20 mouse cellular contexts compared by ENCODE assay signal in the genomic region with DNA sequence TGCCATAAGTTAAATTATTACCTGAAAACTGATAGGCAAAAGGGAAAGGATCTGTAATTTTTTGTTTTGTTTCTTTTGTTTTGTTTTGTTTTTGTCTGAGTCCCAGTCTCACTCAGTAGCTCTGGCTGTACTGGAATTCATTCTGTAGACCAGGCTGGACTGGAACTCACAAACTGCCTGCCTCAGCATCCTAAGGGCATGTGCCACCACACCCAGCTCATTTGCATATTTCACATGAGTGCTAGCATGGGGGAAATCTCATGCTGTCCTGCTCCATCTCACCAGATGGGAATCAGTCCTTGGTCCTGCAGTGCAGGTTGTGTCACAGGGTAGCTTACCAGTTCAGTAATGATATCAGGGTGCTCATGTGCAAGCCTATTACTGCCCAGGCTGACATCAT. TPM values are rescaled to one million over a fixed set of nuclear protein-coding genes. Genes with fewer than 3 reads are reported as not detected.
"Had no signal": no experiment of that assay in that cellular context is flagged by ENCODE, and none has a peak within 500 bp of the region (broad histone marks: within the 10 kb centered on the region; RNA-seq: fewer than 3 reads in every experiment).

No protein-coding gene starts in this region.

- H3K27ac ChIP-seq: midbrain, embryonic 10.5 days; midbrain, embryonic 12.5 days; neural tube, embryonic 13.5 days; neural tube, embryonic 15.5 days had no signal

- H3K36me3 ChIP-seq: neural tube, embryonic 13.5 days; neural tube, embryonic 15.5 days had no signal

- H3K9ac ChIP-seq: lung, embryonic 14.5 days; midbrain, embryonic 12.5 days; neural tube, embryonic 13.5 days; neural tube, embryonic 15.5 days had no signal

- H3K4me2 ChIP-seq: lung, embryonic 14.5 days; midbrain, embryonic 12.5 days; neural tube, embryonic 13.5 days; neural tube, embryonic 15.5 days had no signal

- H3K4me3 ChIP-seq: midbrain, embryonic 10.5 days; midbrain, embryonic 12.5 days; myocyte; neural tube, embryonic 13.5 days; neural tube, embryonic 15.5 days had no signal

- DNase-seq: lung, adult 18-20 months; lung, embryonic 14.5 days; lung, postnatal 10 days; lung, postnatal 4 days; midbrain, embryonic 14.5 days; retina, postnatal 1 day; right cerebral cortex, adult 18-20 months; right cerebral cortex, postnatal 25 days; right cerebral cortex, postnatal 4 days; spleen, adult 18-20 months; thymus, adult 2 months; thymus, postnatal 25 days; thymus, postnatal 4 days had no signal

- H3K27me3 ChIP-seq: midbrain, embryonic 12.5 days; neural tube, embryonic 13.5 days; neural tube, embryonic 15.5 days had no signal

- H3K9me3 ChIP-seq: midbrain, embryonic 12.5 days; neural tube, embryonic 13.5 days; neural tube, embryonic 15.5 days had no signal

RNA-seq across cellular contexts. Expression of a gene that starts 22.7 kb away (rescaled TPM):
- total RNA-seq: megakaryocyte-erythroid progenitor cell, adult 5-6 weeks had no signal

RNA-seq across cellular contexts. Expression of a gene that starts 50.6 kb away (rescaled TPM):
- polyA plus RNA-seq: neural tube, embryonic 13.5 days; small intestine, adult 2 months had no signal
